Mouse (Mus musculus) limb, embryonic 14.5 days (tissue): ENCODE results near the gene Eif5a2. TPM values are rescaled to one million over a fixed set of nuclear protein-coding genes. Genes with fewer than 3 reads are reported as not detected.

Experiments used
- ATAC-seq: fragments of 200-750 bp; cut with Nextera tagmentation; 2 replicates; pipeline ENCODE4 v1.8.0; 2017; ENCODE audit warnings: low read depth, moderate number of reproducible peaks, moderate TSS enrichment; ENCODE audit not compliant: low FRiP score
- DNase-seq: peaks from one replicate; pipeline ENCODE4 v3.0.0-alpha.2; 2015; ENCODE audit warnings: low spot score
- H3K27ac ChIP-seq: fragments of 300-500 bp; sonication (generic); replicated peaks from 2 replicates; pipeline ENCODE4 v1.5.1; 2014; ENCODE audit warnings: low read depth, mild to moderate bottlenecking, low read length, moderate library complexity, mixed read lengths
- H3K27me3 ChIP-seq: fragments of 300-500 bp; sonication (generic); 2 replicates; pipeline ENCODE4 v1.6.1; 2014; ENCODE audit warnings: low read length, mixed read lengths; ENCODE audit not compliant: control insufficient read depth, insufficient read depth
- H3K36me3 ChIP-seq: fragments of 300-500 bp; sonication (generic); 2 replicates; pipeline ENCODE4 v1.6.1; 2014; ENCODE audit warnings: mild to moderate bottlenecking, low read length, moderate library complexity, mixed read lengths; ENCODE audit not compliant: control insufficient read depth, insufficient read depth
- H3K4me1 ChIP-seq: fragments of 300-500 bp; sonication (generic); 2 replicates; pipeline ENCODE4 v1.6.1; 2014; ENCODE audit warnings: antibody characterized with exemption, low read length, mixed read lengths; ENCODE audit not compliant: control insufficient read depth, insufficient read depth
- H3K4me2 ChIP-seq: fragments of 300-500 bp; sonication (generic); replicated peaks from 2 replicates; pipeline ENCODE4 v1.6.1; 2014; ENCODE audit warnings: low read depth, mild to moderate bottlenecking, low read length, moderate library complexity; ENCODE audit not compliant: severe bottlenecking
- H3K4me3 ChIP-seq: fragments of 300-500 bp; sonication (generic); replicated peaks from 2 replicates; pipeline ENCODE4 v1.5.1; 2014; ENCODE audit warnings: low read length
- H3K9ac ChIP-seq: fragments of 300-500 bp; sonication (generic); 2 replicates; pipeline ENCODE4 v1.6.1; 2014; ENCODE audit warnings: mild to moderate bottlenecking, low read depth, low read length, moderate library complexity; ENCODE audit not compliant: severe bottlenecking
- H3K9me3 ChIP-seq: fragments of 300-500 bp; sonication (generic); 2 replicates; pipeline ENCODE4 v1.6.1; 2016; ENCODE audit warnings: low read length; ENCODE audit not compliant: control insufficient read depth
- POLR2A ChIP-seq: fragments of 200-500 bp; IDR thresholded peaks from 2 replicates; pipeline ENCODE4 v1.8.0; 2012; ENCODE audit warnings: inconsistent platforms, mild to moderate bottlenecking, moderate library complexity, borderline replicate concordance; ENCODE audit not compliant: insufficient read depth, insufficient read length; ENCODE audit errors: extremely low read depth
- WGBS: fragments of 180-500 bp; shearing (Covaris S2); extraction: QIAGEN DNeasy Blood & Tissue Kit; methylation state at CpG from one replicate; pipeline ENCODE4 v1.1.7; 2014; 5-methylcytosine and 5-hydroxymethylcytosine counted together
- polyA plus RNA-seq, 2 experiments: library from polyadenylated mRNA; depleted of rRNA in 1 of 2; stranded (reverse) in 1 of 2; unstranded in 1 of 2; fragments of >200 nt; fragmentation: Nextera tagmentation in 1 of 2; extraction: Ambion mirVana in 1 of 2; gene quantifications; 2 replicates each; pipeline versions ENCODE4 v1.2.1 to v1.2.3; 2012 to 2014

The Eif5a2 gene
- polyA plus RNA-seq (2012; rRNA removed) (7.2 and 7.8 TPM in 2 replicates), polyA plus RNA-seq (2014; fragmentation: Nextera tagmentation; extraction: Ambion mirVana) (9.6 and 9.9 TPM in 2 replicates)

DNA sequence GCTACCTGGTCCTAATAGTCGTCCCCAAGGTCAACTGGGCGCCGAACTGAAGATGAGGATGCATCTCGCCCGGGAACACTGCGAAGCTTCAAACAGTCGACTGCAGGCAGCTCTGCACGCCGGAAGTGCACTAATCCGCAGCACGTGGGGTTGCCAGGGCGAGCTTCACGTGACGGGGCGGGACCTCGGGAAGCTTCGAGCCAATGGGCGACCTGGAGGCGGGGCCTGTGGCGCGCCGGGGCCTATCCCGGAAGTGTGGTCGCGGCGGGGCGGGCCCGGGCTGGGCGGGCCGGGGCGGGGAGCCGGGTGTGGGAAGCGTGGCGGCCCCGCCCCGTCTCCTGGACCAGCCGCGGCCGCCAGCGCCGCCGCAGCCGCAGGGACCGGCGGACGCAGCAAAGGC lies at the start of gene Eif5a2:
Gene Eif5a2 (plus strand): TSS at position 283 of the 400 bp plus-strand sequence.
- H3K9ac ChIP-seq, result peak within 1 kb of the TSS; percentile 77
- H3K4me1 ChIP-seq, result peaks cover 6% of the 10 kb centered on the region; the same call in 1 of the 2 replicates
- H3K9me3 ChIP-seq, result no peaks in the 10 kb centered on the region
- peak; percentile 99 for ATAC-seq
- 2% methylated on average over 39 of the region's 46 CpGs for WGBS
- peak within 1 kb of the TSS; percentile 81 for H3K4me3 ChIP-seq
- peak; percentile 91 for DNase-seq
- H3K27me3 ChIP-seq, result no peaks in the 10 kb centered on the region
- TF ChIP-seq POLR2A, result no peak
- H3K4me2 ChIP-seq, result peak within 1 kb of the TSS; percentile 96
- no peaks in the 10 kb centered on the region; the same call in 1 of the 2 replicates for H3K36me3 ChIP-seq
- H3K27ac ChIP-seq, result no peak within 1 kb of the TSS

DNA sequence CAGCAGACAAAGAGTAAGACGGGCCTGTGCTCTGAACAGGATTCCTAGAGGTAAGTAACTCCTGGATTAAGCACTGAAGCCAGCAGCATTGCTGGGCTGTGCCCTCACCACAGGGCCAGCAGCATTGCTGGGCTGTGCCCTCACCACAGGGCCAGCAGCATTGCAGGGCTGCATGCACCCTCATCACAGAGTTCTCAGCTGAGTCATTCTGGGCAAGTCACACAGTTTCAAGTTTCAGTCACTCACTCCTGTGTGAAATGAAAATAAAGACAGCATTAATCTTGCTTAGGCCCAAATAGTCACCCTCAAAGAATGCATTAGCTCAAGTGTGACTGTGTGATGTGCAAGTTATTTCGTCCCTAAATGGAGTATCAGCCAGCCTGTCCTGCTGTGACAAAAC lies 46.4 kb upstream of the Eif5a2 start:
- ATAC-seq (no peak), DNase-seq (no peak)
- H3K9me3 ChIP-seq, result no peaks in the 10 kb centered on the region
- no peaks in the 10 kb centered on the region for H3K36me3 ChIP-seq
- no peak overlapping the region for H3K4me2 ChIP-seq
- H3K4me3 ChIP-seq, result no peak overlapping the region
- 62% methylated on average over 2 of the region's 2 CpGs for WGBS
- H3K4me1 ChIP-seq, result no peaks in the 10 kb centered on the region
- H3K27ac ChIP-seq, result no peak overlapping the region
- no peak overlapping the region for H3K9ac ChIP-seq
- H3K27me3 ChIP-seq, result no peaks in the 10 kb centered on the region
- TF ChIP-seq POLR2A, result no peak

DNA sequence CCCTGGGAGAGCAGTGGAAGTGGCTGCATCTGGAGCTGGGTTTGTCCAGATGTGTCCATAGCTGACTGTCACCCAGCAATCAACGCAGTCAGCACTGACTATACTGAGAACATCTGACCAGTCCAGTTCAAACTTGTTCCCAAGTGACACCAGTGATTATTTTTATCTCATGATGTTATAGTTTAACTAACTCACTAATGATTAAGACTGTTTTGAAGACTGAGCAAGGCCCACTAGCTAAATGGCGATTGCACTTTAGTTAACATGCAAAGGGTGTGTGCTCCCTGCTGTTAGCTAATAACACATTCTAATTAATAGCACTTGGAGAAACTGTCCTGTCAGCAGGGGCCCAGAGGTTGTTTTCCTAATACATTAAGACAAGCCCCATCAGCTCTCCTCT lies 44.1 kb upstream of the Eif5a2 start:
- WGBS, result 34% methylated on average over 2 of the region's 2 CpGs
- no peaks in the 10 kb centered on the region for H3K36me3 ChIP-seq
- no peak overlapping the region for H3K9ac ChIP-seq
- TF ChIP-seq POLR2A, result no peak
- DNase-seq (no peak), ATAC-seq (no peak)
- no peaks in the 10 kb centered on the region for H3K27me3 ChIP-seq
- H3K4me3 ChIP-seq, result no peak overlapping the region
- H3K9me3 ChIP-seq, result no peaks in the 10 kb centered on the region
- H3K4me2 ChIP-seq, result no peak overlapping the region
- no peak overlapping the region for H3K27ac ChIP-seq
- no peaks in the 10 kb centered on the region for H3K4me1 ChIP-seq

DNA sequence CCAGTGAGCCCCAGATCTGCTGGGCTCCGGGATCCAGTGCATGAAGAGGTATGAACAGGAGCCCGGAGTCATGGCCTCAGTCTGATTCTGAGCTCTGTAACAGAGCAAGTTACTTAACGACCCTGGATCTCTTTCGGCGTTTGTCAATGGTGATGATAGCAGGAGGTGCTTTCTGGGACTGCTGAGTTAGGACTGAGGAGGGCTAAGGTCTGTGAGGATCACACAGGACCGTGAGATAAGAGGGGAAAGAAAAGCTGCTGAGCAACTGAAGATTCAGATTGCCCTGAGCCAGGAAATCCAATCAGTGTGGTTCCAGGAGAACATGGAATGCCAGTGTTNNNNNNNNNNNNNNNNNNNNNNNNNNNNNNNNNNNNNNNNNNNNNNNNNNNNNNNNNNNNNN lies 40.7 kb upstream of the Eif5a2 start:
- H3K4me3 ChIP-seq, result no peak overlapping the region
- H3K4me1 ChIP-seq, result no peaks in the 10 kb centered on the region
- no peaks in the 10 kb centered on the region for H3K27me3 ChIP-seq
- no peaks in the 10 kb centered on the region for H3K9me3 ChIP-seq
- DNase-seq (no peak), ATAC-seq (no peak)
- no peak overlapping the region for H3K9ac ChIP-seq
- TF ChIP-seq POLR2A, result no peak
- H3K4me2 ChIP-seq, result no peak overlapping the region
- no peaks in the 10 kb centered on the region for H3K36me3 ChIP-seq
- no peak overlapping the region for H3K27ac ChIP-seq
- WGBS, result 27% methylated on average over 6 of the region's 6 CpGs

DNA sequence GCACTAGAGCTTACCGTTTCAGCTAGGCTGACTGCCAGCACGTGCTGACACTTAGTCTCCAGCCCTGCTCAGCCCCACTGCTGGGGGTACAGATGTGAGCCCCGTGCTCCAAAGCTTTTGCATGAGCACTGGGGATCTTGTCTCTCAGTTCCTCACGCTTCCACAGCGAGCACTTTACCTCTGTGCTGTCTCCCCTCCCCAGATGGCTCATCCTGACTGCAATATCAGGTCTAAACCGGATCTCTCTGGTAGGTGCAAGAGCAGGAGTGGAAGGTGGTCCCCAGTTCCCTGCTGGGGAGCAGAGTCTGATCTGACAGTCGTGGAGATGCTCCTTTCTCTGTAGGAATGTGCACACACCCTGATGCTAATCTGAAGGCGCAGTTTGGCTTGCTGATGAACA lies 37.8 kb upstream of the Eif5a2 start:
- Histone ChIP-seq H3K27ac (no peak overlapping the region), H3K4me2 (no peak overlapping the region), H3K4me1 (no peaks in the 10 kb centered on the region), H3K4me3 (no peak overlapping the region), H3K36me3 (no peaks in the 10 kb centered on the region), H3K9ac (no peak overlapping the region), H3K27me3 (no peaks in the 10 kb centered on the region), H3K9me3 (no peaks in the 10 kb centered on the region)
- WGBS, result 51% methylated on average over 8 of the region's 8 CpGs
- TF ChIP-seq POLR2A, result no peak
- ATAC-seq (no peak), DNase-seq (no peak)
